Mouse (Mus musculus) retina, adult 2 months (tissue): ENCODE results near the gene Hist1h2ad.
"Not testable (repeated sequence)": the region's sequence is repeated elsewhere in the genome, so short reads cannot be mapped to it uniquely, and the experiment has no call there.

Experiments
- DNase-seq: peaks from one replicate; pipeline ENCODE4 v3.0.0-alpha.2; 2012; ENCODE audit warnings: low read depth, low spot score

Hist1h2ad gene

GRCm38 (mm10) chr13:23541497-23541896, 32.7 kb upstream of the Hist1h2ad start:
- DNase-seq: no peak

DNA sequence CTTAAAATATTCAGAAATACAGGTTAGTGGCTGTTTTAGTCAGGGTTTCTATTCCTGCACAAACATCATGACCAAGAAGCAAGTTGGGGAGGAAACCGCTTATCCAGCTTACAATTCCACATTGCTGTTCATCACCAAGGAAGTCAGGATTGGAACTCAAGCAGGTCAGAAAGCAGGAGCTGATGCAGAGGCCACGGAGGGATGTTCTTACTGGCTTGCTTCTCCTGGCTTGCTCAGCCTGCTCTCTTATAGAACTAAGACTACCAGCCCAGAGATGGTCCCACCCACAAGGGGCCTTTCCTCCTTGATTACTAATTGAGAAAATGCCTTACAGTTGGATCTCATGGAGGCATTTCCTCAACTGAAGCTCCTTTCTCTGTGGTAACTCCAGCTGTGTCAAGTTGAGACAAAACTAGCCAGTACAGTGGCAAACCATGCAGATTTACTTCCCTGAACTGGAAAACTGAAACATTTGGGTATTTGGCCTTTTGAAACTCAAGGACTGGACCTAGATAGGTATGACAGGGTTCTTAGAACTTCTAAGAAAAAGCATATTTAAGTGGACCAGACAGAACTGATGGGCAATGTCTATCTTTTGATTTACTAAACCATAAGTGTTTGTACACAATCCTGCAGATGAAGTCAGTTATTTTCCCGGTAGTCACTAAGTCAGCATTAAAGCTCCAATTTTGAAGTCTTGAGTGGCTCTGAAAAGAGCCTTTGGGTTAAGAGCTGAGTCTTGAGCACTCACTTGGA, 31.8 kb upstream of the Hist1h2ad start:
- not testable (repeated sequence) for DNase-seq

DNA sequence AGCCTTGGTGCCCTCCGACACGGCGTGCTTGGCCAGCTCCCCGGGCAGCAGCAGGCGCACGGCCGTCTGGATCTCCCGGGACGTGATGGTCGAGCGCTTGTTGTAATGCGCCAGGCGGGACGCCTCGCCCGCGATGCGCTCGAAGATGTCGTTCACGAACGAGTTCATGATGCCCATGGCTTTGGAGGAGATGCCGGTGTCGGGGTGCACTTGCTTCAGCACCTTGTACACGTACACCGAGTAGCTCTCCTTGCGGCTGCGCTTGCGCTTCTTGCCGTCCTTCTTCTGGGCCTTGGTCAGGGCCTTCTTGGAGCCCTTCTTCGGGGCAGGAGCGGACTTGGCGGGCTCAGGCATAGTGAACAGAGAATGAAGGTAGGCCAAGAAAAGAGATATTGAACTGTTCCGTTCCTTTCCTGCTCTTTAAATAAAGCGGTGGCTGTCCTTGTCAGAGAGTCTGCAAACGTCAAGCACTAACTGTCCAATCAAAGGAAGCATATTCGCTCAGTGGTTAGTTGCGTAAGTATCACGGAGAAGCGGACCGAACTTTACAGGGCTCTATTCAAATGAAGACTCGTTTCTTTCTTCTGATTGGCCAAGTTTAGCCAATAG, 31.1 kb upstream of the Hist1h2ad start, which contains the start of gene Hist1h2bh:
Gene Hist1h2bh (minus strand): TSS at position 394 of the 609 bp plus-strand sequence.
- not testable (repeated sequence) for DNase-seq

DNA sequence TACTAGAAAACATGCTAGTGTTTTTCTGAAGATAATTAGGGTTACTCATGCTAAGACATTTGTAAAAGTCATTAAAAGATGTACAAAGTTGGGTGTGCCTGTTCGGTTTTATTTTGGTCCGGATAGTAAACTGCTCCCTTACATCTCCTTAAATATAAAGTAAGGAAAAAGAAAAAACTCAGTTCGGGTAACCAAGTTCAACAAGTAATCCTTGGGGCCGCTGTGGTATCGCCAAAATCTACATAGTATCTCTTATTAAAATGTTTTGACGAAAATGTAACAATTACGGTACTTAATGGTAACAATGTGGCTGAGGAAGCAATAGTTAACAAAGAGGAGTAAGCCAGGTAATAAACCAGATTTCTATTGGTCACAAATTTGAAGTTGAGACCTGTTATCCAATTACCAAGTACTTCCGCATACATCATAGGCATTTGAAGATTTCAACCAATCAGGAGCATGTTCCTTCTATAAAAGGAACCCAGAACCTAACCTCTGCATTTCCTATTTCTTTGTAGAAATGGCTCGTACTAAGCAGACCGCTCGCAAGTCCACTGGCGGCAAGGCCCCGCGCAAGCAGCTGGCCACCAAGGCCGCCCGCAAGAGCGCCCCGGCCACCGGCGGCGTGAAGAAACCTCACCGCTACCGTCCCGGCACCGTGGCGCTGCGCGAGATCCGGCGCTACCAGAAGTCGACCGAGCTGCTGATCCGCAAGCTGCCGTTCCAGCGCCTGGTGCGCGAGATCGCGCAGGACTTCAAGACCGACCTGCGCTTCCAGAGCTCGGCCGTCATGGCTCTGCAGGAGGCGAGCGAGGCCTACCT, 30.0 kb upstream of the Hist1h2ad start, which contains the start of gene Hist1h3f:
Gene Hist1h3f (plus strand): TSS at position 88 of the 822 bp plus-strand sequence.
- DNase-seq: peak; percentile 90

- DNase-seq: not testable (repeated sequence)
These were observed 29.4 kb upstream of the Hist1h2ad start for GRCm38 (mm10) chr13:23544787-23545120.

- no peak for DNase-seq
These were observed 27.5 kb upstream of the Hist1h2ad start for GRCm38 (mm10) chr13:23546694-23547093.

- no peak for DNase-seq
These were observed 23.4 kb upstream of the Hist1h2ad start for GRCm38 (mm10) chr13:23550761-23551145.

DNA sequence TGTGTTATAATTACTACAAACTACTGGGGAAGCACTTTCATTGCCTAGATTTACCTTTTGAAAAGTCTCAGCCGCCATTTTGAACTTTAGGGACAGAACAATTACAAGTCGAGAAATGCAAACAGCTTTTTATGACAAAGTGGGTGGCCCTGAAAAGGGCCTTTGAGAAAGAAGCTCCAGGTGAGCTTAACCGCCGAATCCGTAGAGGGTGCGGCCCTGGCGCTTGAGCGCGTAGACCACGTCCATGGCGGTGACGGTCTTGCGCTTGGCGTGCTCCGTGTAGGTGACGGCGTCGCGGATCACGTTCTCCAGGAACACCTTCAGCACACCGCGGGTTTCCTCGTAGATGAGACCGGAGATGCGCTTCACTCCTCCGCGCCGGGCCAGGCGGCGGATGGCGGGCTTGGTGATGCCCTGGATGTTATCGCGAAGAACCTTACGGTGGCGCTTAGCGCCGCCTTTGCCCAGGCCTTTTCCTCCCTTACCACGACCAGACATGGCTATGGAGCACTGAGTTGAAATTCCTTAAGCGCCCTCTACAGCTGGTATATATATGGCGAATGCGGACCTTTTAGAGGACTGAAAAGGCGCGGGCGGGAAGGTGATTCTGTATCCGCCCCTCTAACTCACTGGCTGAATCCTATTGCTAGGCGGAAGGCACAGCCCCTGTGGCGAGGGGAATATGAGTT, 22.9 kb upstream of the Hist1h2ad start, which contains the start of gene Hist1h4f:
Gene Hist1h4f (minus strand): TSS at position 503 of the 689 bp plus-strand sequence.
- DNase-seq: peak; percentile 83

GRCm38 (mm10) chr13:23551931-23552914, 22.0 kb upstream of the Hist1h2ad start:
- no peak for DNase-seq

- DNase-seq: no peak
These were observed 21.2 kb upstream of the Hist1h2ad start, which contains the start of gene Hist1h1d for GRCm38 (mm10) chr13:23552962-23553361. Hist1h1d (plus strand) TSS chr13:23553262.

GRCm38 (mm10) chr13:23554393-23554792, 19.8 kb upstream of the Hist1h2ad start:
- no peak for DNase-seq

GRCm38 (mm10) chr13:23554925-23555838, 19.0 kb upstream of the Hist1h2ad start:
- DNase-seq: no peak

DNA sequence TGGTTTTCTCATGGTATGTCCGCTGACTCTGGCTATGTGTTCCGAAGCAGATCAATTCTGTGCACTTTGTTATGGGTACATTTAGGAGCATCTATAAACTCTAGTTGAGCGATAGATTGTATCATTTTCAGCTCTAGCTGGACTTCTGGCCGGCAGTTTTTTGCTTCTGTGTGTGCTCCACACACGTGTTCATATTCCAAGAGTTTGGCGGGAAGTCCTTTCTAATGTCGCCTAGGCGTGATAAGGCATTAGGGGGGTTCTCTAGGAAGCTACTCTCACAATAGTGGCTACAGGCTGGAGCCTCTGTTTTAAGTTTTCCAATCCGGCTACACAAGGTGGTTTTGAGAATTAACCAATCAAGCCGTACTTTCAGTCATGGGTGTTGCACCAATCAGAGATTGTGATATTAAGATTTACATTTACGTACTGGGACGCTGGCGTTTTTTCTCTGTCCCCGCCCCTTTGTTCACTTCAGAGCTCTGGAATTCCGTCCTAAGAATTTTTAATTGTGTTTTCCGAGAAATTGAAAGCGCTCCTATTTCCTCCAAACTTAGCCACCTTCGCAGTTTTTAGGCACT, 18.3 kb upstream of the Hist1h2ad start:
- peak; percentile 76 for DNase-seq

DNA sequence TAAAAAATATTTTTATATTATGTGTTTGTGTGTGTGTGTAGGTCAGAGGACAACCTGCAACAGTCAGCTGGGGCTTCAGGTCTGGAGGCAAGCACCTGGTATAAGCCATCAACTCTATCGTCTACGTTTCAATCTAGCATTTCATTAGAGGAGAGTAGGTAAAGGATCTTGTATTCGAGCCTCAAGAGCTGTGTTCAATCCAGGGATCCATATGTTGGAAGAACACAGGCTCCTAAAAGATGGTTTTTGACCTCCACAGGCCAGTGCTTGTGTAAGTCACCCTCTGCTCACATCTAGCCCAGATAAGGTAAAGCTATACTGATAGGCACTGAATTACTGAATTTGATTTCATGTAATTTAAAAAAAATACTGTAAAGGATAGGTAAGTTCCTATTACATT, 17.3 kb upstream of the Hist1h2ad start:
- DNase-seq: no peak

DNA sequence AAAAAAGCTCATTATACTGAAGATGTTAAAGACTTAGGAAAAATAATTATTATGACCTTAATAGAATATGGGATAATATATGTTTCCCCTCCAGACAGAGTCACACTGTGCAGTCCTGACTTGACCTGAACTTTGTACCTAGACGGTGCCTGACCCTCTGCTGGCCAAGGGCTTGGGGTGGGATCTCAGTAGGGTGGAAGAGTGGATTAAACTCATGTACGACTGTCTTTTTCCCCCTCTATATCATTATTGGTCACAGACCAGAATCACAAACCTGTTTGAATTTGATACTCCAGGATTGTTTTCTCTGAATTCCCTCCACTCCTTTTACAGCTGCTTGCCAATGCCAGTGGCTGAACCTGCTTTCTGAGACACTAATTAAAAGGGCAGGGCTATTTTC, 13.5 kb upstream of the Hist1h2ad start:
- not testable (repeated sequence) for DNase-seq

DNA sequence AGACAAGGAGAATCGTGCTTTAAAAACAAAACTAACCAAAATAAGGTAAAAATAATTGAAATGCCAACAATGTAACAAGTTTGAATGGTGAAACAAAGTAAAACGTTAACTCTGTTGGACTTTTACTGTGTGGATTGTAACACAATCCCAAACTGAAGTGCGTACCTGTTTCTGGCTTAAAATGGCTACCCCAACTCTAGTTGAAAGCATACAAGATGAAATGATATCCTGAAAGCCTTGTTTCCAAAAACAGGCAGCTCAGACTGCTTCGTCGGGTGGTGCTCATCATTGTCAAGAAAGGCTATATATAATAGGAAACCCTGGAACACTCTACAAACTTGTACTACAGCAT, 12.7 kb upstream of the Hist1h2ad start:
- DNase-seq: not testable (repeated sequence)

DNA sequence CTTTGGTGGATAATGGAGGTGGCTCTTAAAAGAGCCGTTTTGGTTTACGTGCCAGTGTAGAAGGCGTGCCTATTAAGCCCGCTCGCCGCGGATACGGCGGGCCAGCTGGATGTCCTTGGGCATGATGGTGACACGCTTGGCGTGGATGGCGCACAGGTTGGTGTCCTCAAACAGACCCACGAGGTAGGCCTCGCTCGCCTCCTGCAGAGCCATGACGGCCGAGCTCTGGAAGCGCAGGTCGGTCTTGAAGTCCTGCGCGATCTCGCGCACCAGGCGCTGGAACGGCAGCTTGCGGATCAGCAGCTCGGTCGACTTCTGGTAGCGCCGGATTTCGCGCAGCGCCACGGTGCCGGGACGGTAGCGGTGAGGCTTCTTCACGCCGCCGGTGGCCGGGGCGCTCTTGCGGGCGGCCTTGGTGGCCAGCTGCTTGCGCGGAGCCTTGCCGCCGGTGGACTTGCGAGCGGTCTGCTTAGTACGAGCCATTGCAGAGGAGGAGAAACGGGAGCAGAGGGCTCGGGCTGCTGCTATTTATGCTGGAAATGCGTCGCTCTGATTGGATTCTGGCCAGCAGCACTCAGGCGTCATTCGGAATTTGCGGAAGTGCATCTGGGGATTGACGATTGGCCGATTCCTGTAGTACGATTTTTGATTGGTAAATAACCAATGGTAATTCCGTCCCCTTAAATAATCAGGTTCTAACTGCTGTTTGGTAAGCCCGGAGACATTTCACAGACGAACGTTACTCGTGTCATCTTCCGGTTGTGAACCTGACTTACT, 12.1 kb upstream of the Hist1h2ad start, which contains the start of gene Hist1h3e:
Gene Hist1h3e (minus strand): TSS at position 487 of the 777 bp plus-strand sequence.
- DNase-seq: peak; percentile 91
